Mouse (Mus musculus): Measurements from ENCODE around the gene Fat2.

DNA sequence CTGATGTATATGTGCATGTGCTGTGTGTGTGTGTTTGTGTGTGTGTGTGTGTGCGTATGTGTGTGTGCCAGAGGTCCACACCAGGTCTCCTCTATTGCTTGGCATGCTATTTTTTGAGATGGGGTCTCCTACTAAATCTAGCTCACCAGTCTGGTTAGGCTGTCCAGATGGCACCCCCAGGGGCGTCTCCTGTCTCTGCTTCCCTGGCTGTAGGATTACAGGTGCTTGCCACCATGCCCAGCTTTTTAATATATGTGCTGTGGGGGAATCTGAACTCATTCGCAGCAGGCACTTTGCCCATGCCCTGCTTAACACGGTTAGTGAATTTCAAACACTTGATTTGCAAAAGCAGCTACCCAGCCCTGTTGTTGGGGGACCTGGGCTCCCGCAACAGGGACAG, 29.5 kb upstream of the Fat2 start:
- TF ChIP-seq CTCF (IDR thresholded peaks at IDR 0.05; ENCODE audit: control insufficient read depth, insufficient read depth, low read length) (no peak), POLR2A (IDR thresholded peaks at IDR 0.05; ENCODE audit: borderline replicate concordance, control insufficient read depth, low read depth, low read length) (no peak)
